Mouse (Mus musculus): ENCODE measurements around the gene Gtf2a1l. TPM values are rescaled to one million over a fixed set of nuclear protein-coding genes. Genes with fewer than 3 reads are reported as not detected.

Gene Gtf2a1l
- not detected in 2 replicates for polyA plus RNA-seq (2012; ENCODE audit: low replicate concordance)

GRCm38 (mm10) chr17:88668452-88668851 lies at the start of gene Gtf2a1l:
TSS of gene Gtf2a1l (plus strand) at chr17:88668660.

Other genes with a start within 250 kb of the Gtf2a1l start
- 11.5 and 14.9 TPM in 2 replicates for gene Foxn2, start 227.9 kb upstream of the Gtf2a1l start, polyA plus RNA-seq (2012; ENCODE audit: low replicate concordance)
- gene Ppp1r21, start 138.5 kb upstream of the Gtf2a1l start, polyA plus RNA-seq (2012; ENCODE audit: low replicate concordance) = 2.3 and 2.9 TPM in 2 replicates
- gene Ston1, start 71.0 kb upstream of the Gtf2a1l start, polyA plus RNA-seq (2012; ENCODE audit: low replicate concordance) = 0.09 and 0.59 TPM in 2 replicates
- 0.05 TPM in 1 of 2 replicates, not detected in the other for gene Lhcgr, start 123.3 kb downstream of the Gtf2a1l start, polyA plus RNA-seq (2012; ENCODE audit: low replicate concordance)